Mouse (Mus musculus) adrenal gland, postnatal 14 days (tissue): ENCODE results near the gene Pakap. TPM values are rescaled to one million over a fixed set of nuclear protein-coding genes. Genes with fewer than 3 reads are reported as not detected.
"Not testable (repeated sequence)": the region's sequence is repeated elsewhere in the genome, so short reads cannot be mapped to it uniquely, and the experiment has no call there.

ENCODE experiments used
- DNase-seq: peaks from one replicate; pipeline ENCODE4 v3.0.0; 2021; ENCODE audit warnings: mixed read lengths
- total RNA-seq: library from RNA; stranded (reverse); gene quantifications from 2 replicates; pipeline ENCODE4 v1.2.3, GENCODE M21; 2021

The Pakap gene
- total RNA-seq, 1 experiment from 2014 or later = 45.8 TPM

- peak; percentile 65 for DNase-seq
Observed at GRCm38 (mm10) chr4:57883520-57884421, 315.8 kb downstream of the Pakap start.

- DNase-seq = no peak
Observed at GRCm38 (mm10) chr4:57884511-57884910, 316.5 kb downstream of the Pakap start.

- DNase-seq = no peak
Observed at GRCm38 (mm10) chr4:57885186-57885585, 317.2 kb downstream of the Pakap start.

- peak; percentile 88 for DNase-seq
Observed at GRCm38 (mm10) chr4:57886066-57886887, 318.3 kb downstream of the Pakap start.

- no peak for DNase-seq
Observed at GRCm38 (mm10) chr4:57886888-57887230, 318.9 kb downstream of the Pakap start.

- DNase-seq = no peak
Observed at GRCm38 (mm10) chr4:57888246-57888645, 320.3 kb downstream of the Pakap start.

GRCm38 (mm10) chr4:57888978-57889377 lies 321.0 kb downstream of the Pakap start:
- not testable (repeated sequence) for DNase-seq

GRCm38 (mm10) chr4:57889773-57890172 lies 321.8 kb downstream of the Pakap start:
- DNase-seq = no peak

- DNase-seq = no peak
Observed at GRCm38 (mm10) chr4:57892001-57892586, 324.1 kb downstream of the Pakap start.

GRCm38 (mm10) chr4:57895140-57895539 lies 327.2 kb downstream of the Pakap start:
- DNase-seq = no peak

- DNase-seq = no peak
Observed at GRCm38 (mm10) chr4:57895902-57896301, 327.9 kb downstream of the Pakap start.

- DNase-seq = no peak
Observed at GRCm38 (mm10) chr4:57896631-57897030, 328.7 kb downstream of the Pakap start.

GRCm38 (mm10) chr4:57901210-57901609 lies 333.2 kb downstream of the Pakap start:
- peak; percentile 70 for DNase-seq

GRCm38 (mm10) chr4:57902619-57903018 lies 334.6 kb downstream of the Pakap start:
- DNase-seq = no peak

- DNase-seq = peak; percentile 82
Observed at GRCm38 (mm10) chr4:57904211-57904610, 336.2 kb downstream of the Pakap start.

GRCm38 (mm10) chr4:57904638-57905037 lies 336.7 kb downstream of the Pakap start:
- DNase-seq = no peak

GRCm38 (mm10) chr4:57906708-57907107 lies 338.7 kb downstream of the Pakap start:
- no peak for DNase-seq

- DNase-seq = no peak
Observed at GRCm38 (mm10) chr4:57908860-57909259, 340.9 kb downstream of the Pakap start.

- no peak for DNase-seq
Observed at GRCm38 (mm10) chr4:57913021-57913420, 345.0 kb downstream of the Pakap start.

- DNase-seq = peak; percentile 59
Observed at GRCm38 (mm10) chr4:57914193-57915190, 346.5 kb downstream of the Pakap start.

- peak; percentile 64 for DNase-seq
Observed at GRCm38 (mm10) chr4:57915216-57915965, 347.4 kb downstream of the Pakap start.
